ENCODE assay signal across 11 mouse cellular contexts in the genomic region with DNA sequence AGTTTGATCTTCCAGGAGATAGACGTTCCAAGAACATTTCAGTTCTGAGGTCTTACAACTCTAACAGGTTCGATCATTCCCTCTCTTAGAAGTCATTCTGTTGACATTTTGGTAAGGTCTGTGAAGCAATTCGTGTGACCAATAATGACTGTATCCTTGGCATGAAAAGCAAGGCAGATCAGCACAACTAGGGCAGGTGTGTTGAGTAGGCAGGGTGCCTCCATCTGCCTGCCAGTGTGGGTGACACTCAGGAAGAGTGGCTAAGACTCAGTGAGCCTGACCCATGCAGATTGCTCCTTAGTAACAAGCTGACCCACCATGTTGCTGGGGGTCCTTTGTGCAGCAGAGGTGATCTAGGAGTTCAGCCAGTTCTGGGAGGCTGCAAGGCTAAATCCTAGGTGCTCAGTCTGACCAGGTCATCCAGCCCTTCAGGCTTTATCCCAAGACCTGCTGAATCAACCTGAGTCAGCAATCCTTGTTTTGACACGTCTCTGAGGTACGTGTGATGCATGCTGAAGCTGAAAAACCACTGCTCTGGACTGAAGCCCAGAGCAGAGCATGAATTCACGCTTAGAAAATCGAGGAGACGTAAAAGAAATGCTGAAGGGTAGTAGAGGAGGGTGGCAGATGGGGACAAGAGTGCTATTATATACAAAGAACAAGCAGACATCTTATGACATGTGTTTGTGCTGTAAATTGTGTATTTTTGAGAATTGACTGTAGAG.
A peak's percentile ranks its signal among the peaks of the same experiment; 100 is the strongest.
DNase-seq lines count a peak whose midpoint lies in the region; TF ChIP-seq lines count a peak whose summit lies in the region.
"Had no signal": no experiment of that assay in that cellular context is flagged by ENCODE, and none has a peak within 500 bp of the region (broad histone marks: within the 10 kb centered on the region; RNA-seq: fewer than 3 reads in every experiment).

No protein-coding gene starts in this region.

- no peak for TF ChIP-seq POLR2A in CH12.LX (IDR thresholded peaks at IDR 0.05; ENCODE audit: low read depth, low read length)
- TF ChIP-seq POLR2A in brain, embryonic 14.5 days (IDR thresholded peaks at IDR 0.05; ENCODE audit: borderline replicate concordance, extremely low read depth, insufficient read depth, insufficient read length, poor library complexity, severe bottlenecking) = no peak

- dilution Hi-C loops in CH12.LX (cut with MboI; ENCODE audit: extremely low pct_ligation_motif_present, extremely low pct_unique_long_range_greater_than_20kb, low sequenced_read_pairs) = no loop called here

- no peaks in the 10 kb centered on the region for H3K9me3 ChIP-seq in CH12.LX (replicated peaks; ENCODE audit: low read length)
- H3K9me3 ChIP-seq: embryonic facial prominence, embryonic 12.5 days; kidney, embryonic 15.5 days; neural tube, embryonic 12.5 days had no signal

- peak; percentile 7 for DNase-seq in layer of hippocampus, adult 11-12 months (ENCODE audit: low spot score)
- DNase-seq in layer of hippocampus, adult 9-10 months (ENCODE audit: low spot score) = no peak
- no peak for DNase-seq in CH12.LX (ENCODE audit: extremely low read depth)
- DNase-seq in brain, embryonic 14.5 days (ENCODE audit: low read depth) = peak; percentile 52
- peak; percentile 5 to 16 for DNase-seq in layer of hippocampus, adult 8-10 months (ENCODE audit: low spot score in 2 of 2)
- no peak for DNase-seq in heart, postnatal 4 days
- no peak for DNase-seq in thymus, postnatal 4 days
- DNase-seq: gastrocnemius, postnatal 10 days had no signal

- TF ChIP-seq EP300 in CH12.LX (IDR thresholded peaks at IDR 0.05; ENCODE audit: low read length) = no peak

- no peak overlapping the region for H3K9ac ChIP-seq in CH12.LX (ENCODE audit: insufficient read depth, low read depth)
- H3K9ac ChIP-seq: embryonic facial prominence, embryonic 12.5 days; kidney, embryonic 15.5 days; neural tube, embryonic 12.5 days had no signal

- H3K4me1 ChIP-seq in CH12.LX (ENCODE audit: control insufficient read depth in 1 of 2, insufficient read depth in 2 of 2) = no peaks in the 10 kb centered on the region
- H3K4me1 ChIP-seq: embryonic facial prominence, embryonic 12.5 days; kidney, embryonic 15.5 days; neural tube, embryonic 12.5 days had no signal

- no peaks in the 10 kb centered on the region for H3K36me3 ChIP-seq in CH12.LX (replicated peaks in 1 of 2; ENCODE audit: control insufficient read depth in 1 of 2, insufficient read depth in 1 of 2, low read length in 1 of 2)
- H3K36me3 ChIP-seq: embryonic facial prominence, embryonic 12.5 days; kidney, embryonic 15.5 days; neural tube, embryonic 12.5 days had no signal

- H3K27me3 ChIP-seq in CH12.LX (replicated peaks) = no peaks in the 10 kb centered on the region
- H3K27me3 ChIP-seq: embryonic facial prominence, embryonic 12.5 days; kidney, embryonic 15.5 days; neural tube, embryonic 12.5 days had no signal

- no peak overlapping the region for H3K4me2 ChIP-seq in CH12.LX (ENCODE audit: insufficient read depth, low read depth, poor library complexity, severe bottlenecking)
- H3K4me2 ChIP-seq: embryonic facial prominence, embryonic 12.5 days; kidney, embryonic 15.5 days; neural tube, embryonic 12.5 days had no signal

- no peak overlapping the region for H3K27ac ChIP-seq in CH12.LX (ENCODE audit: insufficient read depth, low read depth)
- H3K27ac ChIP-seq: embryonic facial prominence, embryonic 12.5 days; kidney, embryonic 15.5 days; neural tube, embryonic 12.5 days had no signal

- no peak overlapping the region for H3K4me3 ChIP-seq in CH12.LX (replicated peaks in 1 of 3; ENCODE audit: low read depth in 2 of 3, low read length in 2 of 3, poor library complexity in 1 of 3)
- H3K4me3 ChIP-seq: embryonic facial prominence, embryonic 12.5 days; kidney, embryonic 15.5 days; neural tube, embryonic 12.5 days had no signal

- in situ Hi-C loops in CH12.LX (cut with MboI; ENCODE audit: low pct_ligation_motif_present, low pct_unique_long_range_greater_than_20kb, low sequenced_read_pairs) = no loop called here

- TF ChIP-seq RAD21 in CH12.LX (IDR thresholded peaks at IDR 0.05; ENCODE audit: low read depth, low read length) = no peak

- no peaks in the 10 kb centered on the region for H3K79me2 ChIP-seq in CH12.LX (replicated peaks; ENCODE audit: control insufficient read depth, extremely low read depth, insufficient read depth, poor library complexity, severe bottlenecking)

- TF ChIP-seq CTCF in CH12.LX (conservative IDR thresholded peaks at IDR 0.05 in 1 of 2, IDR thresholded peaks at IDR 0.05 in 1 of 2; ENCODE audit: low read depth in 2 of 2, low read length in 2 of 2) = no peak
- no peak for TF ChIP-seq CTCF in brain, embryonic 14.5 days (IDR thresholded peaks at IDR 0.05; ENCODE audit: borderline replicate concordance, extremely low read depth, insufficient read depth, insufficient read length)

TF ChIP-seq in CH12.LX, 34 proteins besides CTCF, POLR2A, EP300 and RAD21:
- TF ChIP-seq MAFK (IDR thresholded peaks at IDR 0.05; ENCODE audit: insufficient replicate concordance, low read length) = peak; percentile 75
- TF ChIP-seq MYC (IDR thresholded peaks at IDR 0.05; ENCODE audit: low read depth, low read length) = no peak

Comparison
In these comparisons a context has a peak if more than half of its experiments do, and no peak if none do; other contexts are left out.
1. DNase-seq: peak in layer of hippocampus, adult 11-12 months (single experiment), brain, embryonic 14.5 days (single experiment) and layer of hippocampus, adult 8-10 months (2 of 2); none in layer of hippocampus, adult 9-10 months (single experiment), CH12.LX (single experiment), heart, postnatal 4 days (single experiment) and thymus, postnatal 4 days (single experiment).